Mouse (Mus musculus): ENCODE data around the gene Slc12a5. TPM values are rescaled to one million over a fixed set of nuclear protein-coding genes. Genes with fewer than 3 reads are reported as not detected.

The Slc12a5 gene
- polyA plus RNA-seq, 1 experiment from 2014 or later, result 0.46 TPM

DNA sequence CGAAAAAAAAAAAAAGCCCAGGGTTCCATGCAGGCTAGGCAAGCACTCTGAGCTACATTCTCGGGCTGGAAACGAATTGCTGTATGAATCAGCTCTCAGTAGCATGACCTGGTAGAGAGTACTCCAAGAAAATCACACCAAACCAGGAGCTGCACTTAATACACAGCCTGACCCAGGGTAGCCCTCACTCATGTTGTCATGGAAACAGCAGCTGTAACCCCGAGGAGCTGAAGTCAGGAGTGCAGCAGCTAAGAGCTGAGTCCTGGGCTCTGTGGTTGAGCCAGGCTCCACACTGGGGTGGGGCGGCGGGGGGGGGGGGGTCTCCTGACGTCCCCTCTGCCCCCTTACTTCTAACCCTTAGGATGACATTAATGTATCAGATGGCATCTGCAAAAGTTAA, 38.6 kb upstream of the Slc12a5 start:
- Histone ChIP-seq H3K9me3 (replicated peaks; ENCODE audit: control insufficient read depth, low read length) (no peaks in the 10 kb centered on the region), H3K36me3 (ENCODE audit: control insufficient read depth, insufficient read depth, low read length) (peaks cover 6% of the 10 kb centered on the region; the same call in 1 of the 2 replicates), H3K9ac (ENCODE audit: low read length) (no peak overlapping the region), H3K4me1 (ENCODE audit: control insufficient read depth, insufficient read depth, low read length) (no peaks in the 10 kb centered on the region), H3K27ac (ENCODE audit: low read length) (no peak overlapping the region), H3K27me3 (ENCODE audit: control insufficient read depth, insufficient read depth, low read length) (no peaks in the 10 kb centered on the region), H3K4me2 (ENCODE audit: low read depth, low read length) (no peak overlapping the region), H3K4me3 (replicated peaks; ENCODE audit: low read length) (no peak overlapping the region)
- ATAC-seq (ENCODE audit: insufficient read depth, low FRiP score), result no peak
- whole genome bisulfite sequencing, result 47% methylated on average over 6 of the region's 7 CpGs

DNA sequence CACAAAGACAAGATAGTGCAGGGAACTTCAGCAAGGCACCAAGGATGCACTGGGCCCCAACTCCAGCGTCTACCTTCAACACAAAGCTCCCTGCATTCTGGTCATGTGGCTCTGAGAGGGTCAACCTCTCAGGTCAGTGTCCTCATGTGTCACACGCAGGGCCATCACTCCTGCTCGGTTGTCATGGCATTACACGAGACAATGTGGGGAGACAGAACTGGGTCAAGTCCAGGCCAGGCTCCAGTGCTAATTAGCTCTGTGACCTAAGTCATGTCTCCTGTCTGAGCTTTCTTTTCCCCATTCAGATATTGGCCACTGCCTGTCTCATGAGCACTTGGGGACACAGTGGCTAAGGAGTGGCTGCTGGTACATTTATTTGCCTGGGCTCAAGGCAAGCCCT, 37.3 kb upstream of the Slc12a5 start:
- Histone ChIP-seq H3K27me3 (ENCODE audit: control insufficient read depth, insufficient read depth, low read length) (no peaks in the 10 kb centered on the region), H3K4me1 (ENCODE audit: control insufficient read depth, insufficient read depth, low read length) (no peaks in the 10 kb centered on the region), H3K9ac (ENCODE audit: low read length) (no peak overlapping the region), H3K27ac (ENCODE audit: low read length) (no peak overlapping the region), H3K4me3 (replicated peaks; ENCODE audit: low read length) (no peak overlapping the region), H3K9me3 (replicated peaks; ENCODE audit: control insufficient read depth, low read length) (no peaks in the 10 kb centered on the region), H3K4me2 (ENCODE audit: low read depth, low read length) (no peak overlapping the region), H3K36me3 (ENCODE audit: control insufficient read depth, insufficient read depth, low read length) (peaks cover 6% of the 10 kb centered on the region; the same call in 1 of the 2 replicates)
- no peak for ATAC-seq (ENCODE audit: insufficient read depth, low FRiP score)
- WGBS, result 70% methylated on average over 4 of the region's 4 CpGs

GRCm38 (mm10) chr2:164924100-164924857, 36.3 kb upstream of the Slc12a5 start:
- WGBS, result 33% methylated on average over 11 of the region's 11 CpGs
- no peaks in the 10 kb centered on the region for H3K4me1 ChIP-seq (ENCODE audit: control insufficient read depth, insufficient read depth, low read length)
- peaks cover 4% of the 10 kb centered on the region; the same call in 1 of the 2 replicates for H3K36me3 ChIP-seq (ENCODE audit: control insufficient read depth, insufficient read depth, low read length)
- no peaks in the 10 kb centered on the region for H3K27me3 ChIP-seq (ENCODE audit: control insufficient read depth, insufficient read depth, low read length)
- H3K4me3 ChIP-seq (replicated peaks; ENCODE audit: low read length), result no peak overlapping the region
- H3K27ac ChIP-seq (ENCODE audit: low read length), result no peak overlapping the region
- H3K4me2 ChIP-seq (ENCODE audit: low read depth, low read length), result no peak overlapping the region
- ATAC-seq (ENCODE audit: insufficient read depth, low FRiP score), result peak; percentile 79
- no peaks in the 10 kb centered on the region for H3K9me3 ChIP-seq (replicated peaks; ENCODE audit: control insufficient read depth, low read length)
- no peak overlapping the region for H3K9ac ChIP-seq (ENCODE audit: low read length)

- Histone ChIP-seq H3K36me3 (ENCODE audit: control insufficient read depth, insufficient read depth, low read length) (no peaks in the 10 kb centered on the region), H3K4me3 (replicated peaks; ENCODE audit: low read length) (no peak overlapping the region), H3K4me1 (ENCODE audit: control insufficient read depth, insufficient read depth, low read length) (peaks cover 4% of the 10 kb centered on the region; the same call in 1 of the 2 replicates), H3K27ac (ENCODE audit: low read length) (peak overlapping the region; percentile 52), H3K27me3 (ENCODE audit: control insufficient read depth, insufficient read depth, low read length) (peaks cover 5% of the 10 kb centered on the region; the same call in 1 of the 2 replicates), H3K4me2 (ENCODE audit: low read depth, low read length) (no peak overlapping the region), H3K9ac (ENCODE audit: low read length) (no peak overlapping the region), H3K9me3 (replicated peaks; ENCODE audit: control insufficient read depth, low read length) (no peaks in the 10 kb centered on the region)
- ATAC-seq (ENCODE audit: insufficient read depth, low FRiP score), result peak; percentile 72
- WGBS, result 31% methylated on average over 11 of the region's 11 CpGs
Measured at GRCm38 (mm10) chr2:164930706-164931581, 29.7 kb upstream of the Slc12a5 start.

DNA sequence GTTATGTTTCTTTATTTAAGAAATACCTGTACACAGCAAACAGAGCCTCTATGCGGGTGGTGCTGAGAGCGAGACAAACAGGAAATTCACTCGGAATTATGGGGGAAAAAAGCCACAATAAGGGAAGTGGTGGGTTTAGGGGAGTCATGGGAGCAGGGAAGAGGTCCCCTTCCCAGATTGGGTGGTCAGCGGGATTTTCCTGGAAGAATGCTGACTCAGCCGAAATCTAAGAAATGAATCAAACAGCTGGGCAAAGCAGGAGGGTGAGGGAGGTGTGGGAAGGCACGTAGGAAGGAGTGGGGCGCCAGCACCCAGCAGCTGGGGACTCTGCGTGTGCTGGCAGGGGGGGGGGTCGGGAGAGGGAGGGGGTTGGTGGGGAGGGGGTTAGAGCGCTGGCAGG, 27.1 kb upstream of the Slc12a5 start:
- ATAC-seq (ENCODE audit: insufficient read depth, low FRiP score), result no peak
- 29% methylated on average over 10 of the region's 10 CpGs for WGBS

DNA sequence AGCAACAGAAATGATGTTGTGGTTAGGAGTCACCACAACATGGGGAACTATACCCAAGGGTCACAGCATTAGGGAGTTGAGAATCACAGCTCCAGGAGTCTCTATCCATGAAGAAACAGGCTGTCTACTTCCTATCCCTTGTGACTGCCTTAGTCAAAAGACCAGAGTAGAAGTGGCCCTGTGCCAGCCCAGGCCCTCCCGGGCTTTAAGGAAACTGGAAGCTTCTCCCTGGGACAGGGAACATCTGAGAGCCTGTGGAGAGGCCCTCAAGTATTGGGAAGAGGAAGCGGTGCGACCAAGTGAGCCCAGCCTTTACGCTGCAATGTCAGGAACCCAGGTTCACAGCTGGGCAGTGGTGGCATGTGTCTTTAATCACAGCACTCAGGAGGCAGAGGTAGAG, 24.6 kb upstream of the Slc12a5 start:
- WGBS, result 59% methylated on average over 4 of the region's 4 CpGs
- Histone ChIP-seq H3K4me2 (ENCODE audit: low read depth, low read length) (no peak overlapping the region), H3K9ac (ENCODE audit: low read length) (no peak overlapping the region), H3K36me3 (ENCODE audit: control insufficient read depth, insufficient read depth, low read length) (no peaks in the 10 kb centered on the region), H3K9me3 (replicated peaks; ENCODE audit: control insufficient read depth, low read length) (no peaks in the 10 kb centered on the region), H3K27ac (ENCODE audit: low read length) (no peak overlapping the region), H3K27me3 (ENCODE audit: control insufficient read depth, insufficient read depth, low read length) (peaks cover 26% of the 10 kb centered on the region; the same call in 1 of the 2 replicates), H3K4me3 (replicated peaks; ENCODE audit: low read length) (no peak overlapping the region), H3K4me1 (ENCODE audit: control insufficient read depth, insufficient read depth, low read length) (peaks cover 17% of the 10 kb centered on the region)
- ATAC-seq (ENCODE audit: insufficient read depth, low FRiP score), result no peak

More for the DNA sequence above, 27.1 kb upstream of the Slc12a5 start:
- H3K4me2 ChIP-seq (ENCODE audit: low read depth, low read length), result no peak overlapping the region
- no peaks in the 10 kb centered on the region for H3K36me3 ChIP-seq (ENCODE audit: control insufficient read depth, insufficient read depth, low read length)
- H3K4me1 ChIP-seq (ENCODE audit: control insufficient read depth, insufficient read depth, low read length), result peaks cover 4% of the 10 kb centered on the region; the same call in 1 of the 2 replicates
- peaks cover 10% of the 10 kb centered on the region; the same call in 1 of the 2 replicates for H3K27me3 ChIP-seq (ENCODE audit: control insufficient read depth, insufficient read depth, low read length)
- H3K9ac ChIP-seq (ENCODE audit: low read length), result no peak overlapping the region
- no peak overlapping the region for H3K27ac ChIP-seq (ENCODE audit: low read length)
- no peak overlapping the region for H3K4me3 ChIP-seq (replicated peaks; ENCODE audit: low read length)
- H3K9me3 ChIP-seq (replicated peaks; ENCODE audit: control insufficient read depth, low read length), result no peaks in the 10 kb centered on the region

DNA sequence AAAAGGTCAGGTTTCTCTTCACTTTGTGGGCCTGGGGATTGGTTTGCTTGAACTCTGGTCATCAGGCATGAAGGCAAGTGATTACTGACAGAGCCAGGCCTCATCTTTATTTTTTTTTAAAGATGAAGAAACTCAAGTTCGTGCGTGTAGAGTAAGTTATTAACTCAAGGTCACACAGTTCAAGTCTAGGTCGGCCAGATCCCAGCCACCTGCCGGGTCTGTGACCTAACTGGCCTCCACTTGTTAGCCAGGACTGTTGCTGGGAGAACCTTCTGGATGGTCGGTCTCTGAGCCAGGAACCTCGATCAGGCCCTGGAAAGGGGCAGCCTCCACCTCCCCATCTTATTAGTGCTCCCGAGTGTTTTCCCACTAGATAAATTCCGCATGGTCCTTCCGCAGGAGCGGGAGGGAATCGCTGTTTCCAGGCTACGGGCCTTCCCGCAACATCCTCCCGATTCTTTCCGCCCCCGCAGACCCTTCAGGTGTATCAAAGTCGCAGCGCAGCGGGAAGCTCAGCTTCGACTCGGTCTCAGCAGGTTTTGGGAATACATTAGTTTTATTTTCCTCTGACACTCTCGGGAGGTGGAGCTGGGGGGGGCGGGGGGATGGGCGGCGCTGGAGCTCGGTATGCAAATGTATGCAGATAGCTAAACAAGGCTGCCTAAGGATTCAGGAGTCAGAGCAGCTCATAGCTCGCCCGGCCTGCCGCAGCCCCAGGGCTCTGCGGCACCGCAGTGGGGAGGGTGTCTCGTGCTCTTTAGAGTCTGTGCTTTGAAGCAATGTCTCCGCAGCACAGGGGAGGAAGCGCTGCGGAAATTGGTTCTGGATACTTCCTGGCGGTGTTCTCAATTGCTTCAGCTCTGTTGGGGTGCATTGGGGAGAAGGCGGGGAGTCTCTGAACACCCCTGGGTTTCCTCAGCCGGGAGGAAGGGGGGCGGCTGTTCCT, 22.2 kb upstream of the Slc12a5 start:
- H3K4me2 ChIP-seq (ENCODE audit: low read depth, low read length), result peak overlapping the region; percentile 51
- peaks cover 14% of the 10 kb centered on the region for H3K4me1 ChIP-seq (ENCODE audit: control insufficient read depth, insufficient read depth, low read length)
- H3K4me3 ChIP-seq (replicated peaks; ENCODE audit: low read length), result peak overlapping the region; percentile 36
- no peak overlapping the region for H3K27ac ChIP-seq (ENCODE audit: low read length)
- no peaks in the 10 kb centered on the region for H3K36me3 ChIP-seq (ENCODE audit: control insufficient read depth, insufficient read depth, low read length)
- H3K9ac ChIP-seq (ENCODE audit: low read length), result peak overlapping the region; percentile 11
- H3K9me3 ChIP-seq (replicated peaks; ENCODE audit: control insufficient read depth, low read length), result no peaks in the 10 kb centered on the region
- peak; percentile 63 for ATAC-seq (ENCODE audit: insufficient read depth, low FRiP score)
- WGBS, result 4% methylated on average over 39 of the region's 39 CpGs
- H3K27me3 ChIP-seq (ENCODE audit: control insufficient read depth, insufficient read depth, low read length), result peaks cover 26% of the 10 kb centered on the region

- Histone ChIP-seq H3K4me1 (ENCODE audit: control insufficient read depth, insufficient read depth, low read length) (peaks cover 14% of the 10 kb centered on the region), H3K9ac (ENCODE audit: low read length) (peak overlapping the region; percentile 11), H3K4me3 (replicated peaks; ENCODE audit: low read length) (peak overlapping the region; percentile 36), H3K9me3 (replicated peaks; ENCODE audit: control insufficient read depth, low read length) (no peaks in the 10 kb centered on the region), H3K4me2 (ENCODE audit: low read depth, low read length) (peak overlapping the region; percentile 51), H3K36me3 (ENCODE audit: control insufficient read depth, insufficient read depth, low read length) (no peaks in the 10 kb centered on the region), H3K27me3 (ENCODE audit: control insufficient read depth, insufficient read depth, low read length) (peaks cover 26% of the 10 kb centered on the region), H3K27ac (ENCODE audit: low read length) (no peak overlapping the region)
- no peak for ATAC-seq (ENCODE audit: insufficient read depth, low FRiP score)
- 6% methylated on average over 11 of the region's 11 CpGs for WGBS
Measured at GRCm38 (mm10) chr2:164939106-164939505, 21.5 kb upstream of the Slc12a5 start.

Data from stomach, embryonic 16.5 days (tissue).